Mouse (Mus musculus) spleen, postnatal 14 days (tissue): ENCODE data around the gene Gm7697.
"Not testable (repeated sequence)": the region's sequence is repeated elsewhere in the genome, so short reads cannot be mapped to it uniquely, and the experiment has no call there.

Source experiments
- DNase-seq, 2 experiments: peaks; one replicate each; pipeline ENCODE4 v3.0.0; 2021 to 2022; ENCODE audit warnings: low spot score in 2 of 2

Gene Gm7697

GRCm38 (mm10) chr8:69522876-69523275, at the start of gene Gm7697:
Gm7697 (minus strand) TSS chr8:69522976.
- not testable (repeated sequence) for DNase-seq

DNA sequence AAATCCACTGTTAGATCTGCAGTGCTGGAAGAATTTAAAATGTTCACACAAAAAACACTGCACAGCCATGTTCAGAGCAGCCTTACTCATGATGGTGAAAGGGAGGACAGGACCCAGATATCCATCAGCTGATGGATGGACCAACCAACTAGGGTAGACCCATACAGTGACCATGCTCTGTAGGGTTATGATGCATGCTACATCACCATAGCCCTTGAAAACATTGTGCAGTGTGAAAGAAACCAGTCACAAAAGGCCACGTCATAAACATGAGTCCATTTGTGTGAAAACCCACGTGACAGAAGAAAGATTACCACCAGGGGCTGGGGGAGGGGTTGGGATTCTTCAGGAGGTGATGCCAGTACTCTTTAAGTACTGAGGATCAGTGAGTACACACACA, 28.5 kb upstream of the Gm7697 start:
- DNase-seq = not testable (repeated sequence)

- DNase-seq = not testable (repeated sequence)
Measured at GRCm38 (mm10) chr8:69549556-69549955, 26.8 kb upstream of the Gm7697 start.

- not testable (repeated sequence) for DNase-seq
Measured at GRCm38 (mm10) chr8:69548114-69548513, 25.3 kb upstream of the Gm7697 start.

GRCm38 (mm10) chr8:69547208-69547607, 24.4 kb upstream of the Gm7697 start:
- DNase-seq = not testable (repeated sequence)

DNA sequence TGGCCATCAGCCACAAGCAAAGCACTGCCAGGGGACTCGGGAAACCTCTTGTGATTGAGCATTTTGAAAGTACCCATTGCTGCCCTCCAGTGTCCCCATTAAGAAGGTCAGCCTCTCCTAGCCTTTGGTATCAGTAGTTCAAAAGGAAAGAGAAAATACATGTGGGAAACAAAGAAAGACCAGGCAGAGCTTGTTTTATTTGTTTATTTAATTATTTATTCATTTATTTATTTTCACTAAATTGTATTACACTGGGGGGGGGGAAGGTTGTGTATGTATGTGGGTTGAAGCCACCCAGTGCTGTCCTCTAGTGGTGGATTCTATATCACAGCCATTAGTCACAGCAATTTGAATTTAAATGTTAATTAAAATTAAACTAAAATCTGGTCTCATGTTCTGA, 22.2 kb upstream of the Gm7697 start:
- not testable (repeated sequence) for DNase-seq

GRCm38 (mm10) chr8:69544511-69544910, 21.7 kb upstream of the Gm7697 start:
- not testable (repeated sequence) for DNase-seq

DNA sequence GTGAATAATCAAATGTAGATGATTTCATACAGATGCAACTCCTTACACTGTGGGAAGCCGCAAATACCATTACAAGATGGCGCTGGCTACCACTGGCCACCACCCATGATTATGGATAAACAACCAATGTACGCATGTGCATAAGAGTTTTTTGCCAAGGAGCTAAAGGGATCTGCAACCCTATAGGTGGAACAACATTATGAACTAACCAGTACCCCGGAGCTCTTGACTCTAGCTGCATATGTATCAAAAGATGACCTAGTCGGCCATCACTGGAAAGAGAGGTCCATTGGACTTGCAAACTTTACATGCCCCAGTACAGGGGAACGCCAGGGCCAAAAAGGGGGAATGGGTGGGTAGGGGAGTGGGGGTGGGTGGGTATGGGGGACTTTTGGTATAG, 21.2 kb upstream of the Gm7697 start:
- DNase-seq = not testable (repeated sequence)

GRCm38 (mm10) chr8:69540764-69541163, 18.0 kb upstream of the Gm7697 start:
- not testable (repeated sequence) for DNase-seq

GRCm38 (mm10) chr8:69540331-69540730, 17.6 kb upstream of the Gm7697 start:
- not testable (repeated sequence) for DNase-seq

GRCm38 (mm10) chr8:69474946-69475345, 47.8 kb downstream of the Gm7697 start:
- not testable (repeated sequence) for DNase-seq

DNA sequence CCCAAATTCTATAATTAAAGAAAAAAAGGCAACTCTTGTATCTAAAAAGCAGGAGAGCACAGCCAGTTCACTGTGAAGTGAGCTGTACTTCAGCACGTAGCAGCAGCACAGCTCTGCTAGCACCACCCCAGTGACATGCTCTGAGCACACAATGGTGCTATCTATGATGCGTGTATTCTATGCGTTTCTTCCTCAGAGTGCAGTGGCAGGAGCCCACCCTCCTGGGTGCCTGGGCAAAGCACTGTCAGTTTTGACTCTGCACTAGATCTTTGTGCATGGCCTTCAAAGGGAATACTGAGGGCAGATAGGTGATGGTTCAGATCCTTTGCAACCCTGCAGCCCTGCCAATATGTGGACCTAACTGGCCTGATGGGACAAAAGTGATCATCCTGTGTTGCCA, 69.3 kb downstream of the Gm7697 start, which contains the start of gene Gm9495:
Gene Gm9495, minus strand, starts transcription at position 101 of the 400 bp plus-strand sequence.
- not testable (repeated sequence) for DNase-seq
